Mouse (Mus musculus) cerebellum, adult 9-10 months (tissue): ENCODE measurements around the gene Il9r.
"Not testable (repeated sequence)": the region's sequence is repeated elsewhere in the genome, so short reads cannot be mapped to it uniquely, and the experiment has no call there.

Source experiments
- DNase-seq: peaks from one replicate; pipeline ENCODE4 v3.0.0; 2022

Gene Il9r

DNA sequence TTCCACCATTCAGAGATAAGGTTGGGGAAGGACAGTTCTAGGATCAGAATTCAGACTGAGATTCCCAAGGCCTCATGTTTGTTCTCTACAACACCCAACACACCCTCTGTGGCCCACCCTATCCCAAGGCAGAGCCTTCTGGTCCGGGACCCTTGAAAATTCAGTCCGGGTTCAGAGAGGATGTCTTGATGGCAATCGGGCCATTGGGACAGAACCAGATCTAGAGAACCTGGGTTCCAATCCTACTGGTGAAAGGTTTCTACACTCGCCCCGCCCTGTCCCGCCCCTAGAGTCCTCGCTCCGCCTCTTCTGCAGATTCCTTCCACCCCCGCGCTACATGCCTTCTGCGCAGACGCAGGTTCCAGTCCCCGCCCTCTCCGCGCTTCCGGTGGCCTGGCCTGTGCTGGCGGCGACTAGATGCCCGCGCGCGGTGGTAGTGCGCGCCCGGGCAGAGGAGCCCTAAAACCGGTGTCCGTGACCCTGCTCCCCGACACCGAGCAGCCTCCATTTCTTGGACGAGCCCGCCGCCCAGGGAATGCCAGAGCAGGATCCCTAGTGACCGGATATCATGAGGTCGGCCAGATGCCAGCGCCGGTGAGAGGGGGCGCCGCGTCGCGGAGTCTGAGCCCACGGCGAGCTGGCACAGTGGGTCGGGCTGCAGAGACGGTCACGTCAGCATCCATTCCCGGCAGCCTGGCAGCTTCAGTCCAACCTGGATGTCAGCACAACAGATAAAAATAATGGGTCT, 26.2 kb upstream of the Il9r start, which contains the start of gene Mpg:
Gene Mpg (plus strand): TSS at position 382 of the 748 bp plus-strand sequence.
- DNase-seq: peak; percentile 90

DNA sequence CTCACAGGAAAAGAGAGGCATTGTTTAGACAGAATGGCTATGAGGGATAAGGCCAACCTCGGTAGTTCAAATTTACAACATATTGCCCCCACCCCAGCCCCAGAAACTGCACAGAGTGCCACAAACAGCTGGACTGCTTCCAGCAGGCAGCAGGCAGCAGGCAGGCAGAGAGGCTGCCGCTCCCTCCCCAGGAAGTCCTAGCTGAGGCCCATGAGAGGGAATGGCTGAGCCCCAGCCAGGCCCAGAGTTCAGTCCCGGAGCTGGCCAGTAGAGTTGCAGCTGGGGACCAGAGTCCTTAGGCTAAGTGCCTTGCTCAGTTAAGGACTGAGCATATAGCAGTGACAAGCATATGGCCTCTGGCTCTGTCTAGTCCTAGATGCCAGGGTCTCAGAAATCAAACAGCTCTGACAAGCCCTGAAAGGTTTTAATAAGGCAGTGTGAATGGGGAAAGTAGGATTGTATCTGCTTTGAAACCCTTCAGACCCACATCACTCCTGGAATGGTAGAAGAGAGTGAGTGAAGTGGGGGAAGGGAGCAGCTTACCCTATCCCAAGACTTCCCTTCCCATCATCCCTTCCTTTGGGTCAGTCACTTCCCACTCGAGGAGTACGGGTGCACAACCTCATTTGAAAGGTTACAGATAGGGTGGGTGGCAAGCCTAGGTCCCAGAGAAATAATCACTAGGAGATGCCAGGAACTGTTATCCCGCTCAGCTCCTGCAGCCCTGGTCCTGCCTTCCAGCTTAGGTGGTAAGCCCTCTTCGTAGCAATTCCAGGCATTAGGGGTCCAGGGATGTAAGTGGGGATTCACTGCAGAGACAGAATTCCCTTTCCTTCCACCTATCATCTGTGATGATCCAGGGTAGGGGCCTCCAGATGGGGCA, 25.4 kb upstream of the Il9r start:
- DNase-seq: peak; percentile 54

DNA sequence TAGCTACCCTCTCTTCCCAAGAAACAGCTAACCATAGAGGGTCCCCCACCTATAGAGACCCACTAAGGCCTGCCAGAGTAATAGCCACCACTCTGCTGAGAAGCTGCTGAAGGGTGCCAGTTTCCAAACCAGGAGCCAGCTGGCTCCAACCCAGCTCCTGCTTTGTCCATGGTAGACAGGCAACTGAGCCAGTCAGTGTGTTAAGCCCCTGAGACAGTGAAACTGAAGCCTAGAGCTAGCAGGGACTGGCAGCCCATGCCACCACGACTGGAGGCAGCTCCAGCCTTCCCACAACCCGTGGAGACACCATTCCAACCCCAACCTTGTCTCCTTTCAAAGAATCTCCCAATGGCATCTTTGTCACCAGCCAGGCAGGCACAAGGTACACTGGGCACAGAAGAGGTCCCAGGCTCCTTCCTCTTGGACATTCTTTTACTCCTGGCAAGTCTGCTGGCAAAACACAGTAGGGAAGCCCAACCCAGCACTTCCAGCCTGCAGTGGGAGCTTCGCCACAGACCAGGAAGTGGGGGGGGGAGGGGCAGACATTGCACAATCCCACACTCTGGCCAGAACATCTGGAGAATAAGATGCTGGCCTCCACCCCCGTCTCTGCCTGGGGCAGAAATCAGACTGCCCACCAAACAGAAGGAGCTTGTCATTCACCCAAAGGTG, 24.5 kb upstream of the Il9r start:
- peak; percentile 57 for DNase-seq

DNA sequence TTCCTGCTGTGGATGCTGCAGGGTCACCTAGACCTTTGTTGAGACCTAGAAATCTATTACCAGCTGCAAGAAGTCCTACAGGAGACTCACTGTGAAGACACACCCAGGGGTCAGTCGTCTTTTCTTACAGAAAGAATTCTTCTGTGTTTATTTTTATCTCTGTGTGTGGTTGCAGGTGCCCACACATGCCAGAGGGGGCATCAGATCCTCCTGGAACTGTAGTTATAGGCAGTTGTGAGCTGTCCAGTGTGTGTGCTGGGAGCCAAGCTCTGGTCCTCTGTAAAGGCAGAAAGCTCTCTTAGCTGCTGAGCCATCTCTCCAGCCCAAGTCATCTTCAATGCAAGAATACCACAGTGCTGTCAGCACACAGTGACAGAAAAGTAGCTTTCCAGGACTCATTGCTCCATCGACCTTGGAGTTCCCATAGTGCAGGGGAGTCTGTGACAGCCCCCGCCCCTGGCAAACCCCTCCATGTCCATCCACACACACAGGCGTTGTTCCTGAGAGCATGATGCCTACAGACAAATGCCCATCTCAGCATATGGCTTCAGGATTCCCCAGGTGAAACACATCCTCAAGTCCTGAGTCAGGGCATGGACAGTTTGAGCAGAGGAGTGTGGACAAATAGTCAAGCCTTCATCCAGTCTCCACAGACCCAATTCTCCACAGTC, 23.4 kb upstream of the Il9r start:
- peak; percentile 38 for DNase-seq

DNA sequence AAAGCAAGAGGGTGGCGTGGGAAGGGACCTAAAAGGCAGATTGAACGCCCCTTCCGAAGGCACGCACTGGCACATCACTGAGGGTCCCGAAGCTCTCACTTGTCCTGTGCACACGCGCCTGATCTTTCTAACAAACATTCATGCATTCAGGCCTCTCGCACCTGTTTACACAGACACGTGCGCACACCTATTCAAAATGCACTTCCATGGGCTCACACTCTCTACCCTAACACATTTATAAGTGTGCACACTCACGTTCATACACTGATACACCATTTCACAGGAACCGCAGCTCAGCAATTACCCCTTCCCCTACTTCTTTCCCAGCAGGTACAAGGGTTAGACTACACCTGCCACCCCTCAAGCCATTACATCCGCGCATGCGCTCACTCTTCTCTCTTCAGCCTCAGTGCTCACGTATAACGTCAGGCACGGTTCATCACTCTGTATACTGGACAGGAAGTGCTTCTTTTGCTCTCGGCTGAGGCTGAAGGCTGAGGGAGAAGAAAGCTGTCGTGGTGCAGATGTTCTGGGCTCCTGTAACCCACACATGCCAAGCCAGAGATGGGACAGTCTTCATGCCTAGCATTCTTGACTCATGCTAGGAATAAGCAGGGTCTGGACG, 22.6 kb upstream of the Il9r start:
- DNase-seq: peak; percentile 47

DNA sequence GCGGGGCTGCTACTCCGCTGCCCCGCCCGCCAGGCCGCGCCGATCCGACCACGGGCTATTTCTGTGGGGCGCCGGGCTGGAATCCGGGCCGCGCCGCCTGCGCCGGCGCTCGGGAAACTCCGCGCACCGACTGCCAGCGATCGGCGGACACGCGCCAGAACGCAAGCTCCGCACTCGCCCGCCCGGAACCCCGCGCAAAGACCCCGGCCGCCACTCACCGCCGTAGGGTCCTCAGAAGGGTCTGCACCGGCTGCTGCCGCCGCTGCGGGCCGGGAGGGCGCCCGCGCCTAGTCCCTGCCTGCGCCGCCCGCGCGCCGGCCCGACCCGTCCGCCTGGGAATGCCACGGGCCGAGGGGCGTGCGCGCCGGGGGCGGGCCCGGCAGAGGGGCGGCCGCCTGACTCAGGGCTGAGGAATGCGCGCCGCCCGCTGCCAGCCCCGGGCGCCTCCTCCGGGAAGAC, 21.9 kb upstream of the Il9r start, which contains the start of gene Rhbdf1:
Gene Rhbdf1 (minus strand): TSS at position 350 of the 459 bp plus-strand sequence.
- DNase-seq: peak; percentile 32

DNA sequence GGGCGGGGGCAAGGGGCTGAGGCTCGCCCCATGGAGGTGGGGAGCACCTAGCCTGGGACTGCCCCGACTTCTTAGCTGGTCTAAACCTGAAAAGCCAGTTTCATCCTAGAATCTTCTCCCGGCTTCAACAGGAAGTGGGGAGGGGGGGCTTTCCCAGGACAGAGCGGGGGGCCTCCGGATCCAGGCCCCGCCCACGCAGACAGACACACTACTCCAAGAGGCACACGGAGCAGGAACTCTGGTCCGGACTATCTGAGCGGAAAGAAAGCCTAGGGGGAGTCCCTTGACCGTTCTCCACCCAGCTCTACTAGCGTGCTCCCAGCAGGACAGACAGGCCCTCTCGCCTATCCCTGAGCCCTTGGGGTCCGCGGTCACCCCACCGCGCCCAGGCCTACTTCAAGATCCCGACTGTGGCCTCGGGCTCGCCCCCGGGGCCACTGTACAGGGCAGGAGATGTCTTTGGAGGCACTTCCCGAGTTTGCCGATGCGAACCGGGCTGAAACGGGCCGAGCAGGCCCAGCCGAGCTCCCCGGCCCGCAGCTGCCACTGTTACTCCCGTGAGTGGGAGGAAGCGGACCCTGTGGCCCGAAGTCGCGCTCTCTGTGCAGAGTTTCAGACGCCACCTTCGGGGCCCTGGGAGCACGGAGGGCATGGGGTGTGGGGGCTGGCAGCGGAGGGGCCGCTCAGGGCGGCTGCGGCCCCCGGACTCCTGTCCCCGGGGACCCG, 21.3 kb upstream of the Il9r start:
- peak; percentile 58 for DNase-seq

DNA sequence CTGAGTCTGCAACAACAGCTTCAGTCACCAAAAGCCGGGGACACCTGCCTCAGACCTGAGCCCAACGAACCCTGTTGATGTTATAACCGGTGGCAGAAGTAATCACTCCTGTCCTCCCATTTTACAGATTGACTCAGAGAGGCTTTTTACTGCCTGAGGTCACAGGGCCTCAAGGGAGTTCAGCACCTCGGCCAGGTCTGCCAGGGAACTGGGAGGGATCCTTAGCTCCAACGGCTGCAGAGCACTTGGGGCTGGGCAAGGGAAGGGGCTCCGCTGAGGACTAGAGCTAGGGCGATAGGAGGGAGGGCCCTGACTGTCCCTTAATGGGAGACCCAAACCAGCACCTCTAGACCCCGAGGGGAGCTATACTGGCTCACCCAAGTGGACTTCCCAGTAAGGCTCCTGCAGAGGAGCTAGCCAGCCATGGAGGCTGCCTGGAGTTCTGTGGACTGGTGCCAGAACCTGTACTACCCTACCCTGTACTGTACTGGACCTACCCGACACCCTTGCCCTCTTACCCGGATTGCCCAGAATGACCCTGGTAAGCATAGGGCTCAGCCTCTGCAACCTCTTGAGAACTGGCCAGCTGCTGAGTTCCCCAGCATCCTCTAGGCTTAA, 20.6 kb upstream of the Il9r start:
- peak; percentile 56 for DNase-seq

DNA sequence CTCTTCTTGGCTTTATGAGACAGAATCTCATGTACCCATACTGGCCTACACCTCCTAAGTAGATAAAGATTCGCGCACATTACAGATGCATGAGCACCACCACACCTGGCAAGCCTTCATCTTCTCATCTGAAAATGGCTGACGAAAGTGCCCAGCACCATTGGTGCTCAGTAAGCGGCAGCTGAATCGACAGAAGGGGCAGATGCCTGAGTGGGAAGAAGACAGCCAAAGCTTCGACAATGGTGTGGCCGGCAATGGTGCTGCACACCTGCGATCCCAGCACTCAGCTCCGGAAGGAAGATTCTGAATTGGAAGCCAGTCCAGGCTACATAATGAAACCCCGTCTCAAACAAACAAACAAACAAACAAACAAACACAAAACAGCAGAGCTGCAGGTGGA, 19.2 kb upstream of the Il9r start:
- DNase-seq: peak; percentile 26

DNA sequence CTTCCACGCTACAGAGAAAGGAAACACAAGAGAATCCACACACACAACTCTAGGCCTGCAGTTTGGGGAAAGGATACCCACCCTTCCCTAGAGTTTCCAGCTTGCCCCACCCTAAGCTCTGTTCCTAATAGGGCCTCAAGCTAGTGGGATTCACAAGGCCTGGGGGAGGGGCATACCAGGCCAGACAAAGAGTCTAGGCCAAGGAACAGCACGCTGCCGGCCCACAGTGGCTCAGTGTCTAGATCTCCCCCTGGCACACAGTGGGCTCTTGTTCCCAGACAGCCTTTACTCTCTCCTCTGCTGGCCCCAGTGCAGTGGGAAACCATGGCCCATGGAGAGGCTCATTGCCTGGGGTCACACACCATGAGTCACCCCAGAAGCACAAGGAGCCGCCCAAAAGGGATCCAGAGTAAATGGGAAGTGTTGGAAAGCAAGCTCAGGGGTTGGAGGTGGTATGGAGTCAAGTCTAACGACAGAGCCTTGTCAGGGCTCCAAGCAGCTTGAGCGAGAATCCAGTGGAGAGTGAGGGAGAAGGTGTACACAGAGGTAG, 18.5 kb upstream of the Il9r start:
- peak; percentile 31 for DNase-seq

DNA sequence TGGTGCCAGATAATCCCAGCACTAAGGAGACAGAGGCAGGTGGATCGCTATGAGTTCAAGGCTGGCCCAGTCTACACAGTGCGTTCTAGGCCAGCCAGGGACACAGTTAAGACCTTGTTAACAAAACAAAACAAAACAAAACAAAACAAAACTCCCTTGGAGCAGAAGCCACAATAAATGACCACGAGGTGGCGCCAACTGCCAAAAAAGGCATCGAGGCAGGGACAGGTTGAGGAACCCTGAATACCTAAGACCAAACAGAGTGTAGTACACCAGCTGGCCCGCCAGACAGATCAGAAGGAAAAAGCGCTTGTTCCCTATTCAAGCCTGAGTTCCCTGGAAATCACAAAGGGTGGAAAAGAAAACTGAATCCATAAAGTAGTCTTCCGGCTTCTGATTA, 16.8 kb upstream of the Il9r start:
- DNase-seq: peak; percentile 85

DNA sequence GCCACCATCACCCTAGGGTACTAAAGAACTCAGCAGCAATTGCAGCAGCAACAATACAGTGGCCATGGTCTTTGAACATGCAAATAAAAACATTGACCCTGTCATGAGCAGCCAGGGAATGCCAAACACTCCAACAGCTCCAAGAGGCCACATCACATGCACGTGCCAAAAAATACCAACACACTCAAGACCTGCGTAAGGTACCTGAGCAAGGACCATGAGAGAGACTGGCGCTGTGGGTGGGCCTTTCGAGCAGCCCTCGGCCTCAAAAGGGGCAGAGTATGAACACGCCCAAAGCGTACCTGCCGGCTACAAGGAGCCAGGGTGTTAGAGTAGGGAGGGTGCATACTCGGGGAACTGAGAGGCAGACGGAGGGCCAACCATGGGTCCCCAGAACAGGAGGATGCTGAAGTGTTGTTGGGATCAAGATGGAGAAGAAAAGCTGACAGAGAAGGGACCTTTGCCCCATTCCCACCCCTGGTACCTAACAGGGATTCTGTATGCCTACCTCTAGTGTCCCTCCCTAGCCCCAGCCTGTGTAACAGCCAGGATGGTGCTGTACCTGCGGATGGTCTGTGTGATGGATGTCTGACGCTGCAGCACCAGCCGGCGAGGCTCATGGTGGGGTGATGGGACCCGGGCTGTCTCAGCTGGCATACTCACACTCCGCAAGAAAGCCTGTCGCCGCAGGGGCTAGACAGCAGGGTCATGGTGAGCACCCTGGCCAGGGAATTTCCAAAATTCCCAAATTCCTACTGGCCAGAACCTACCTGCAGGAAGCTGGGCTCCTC, 15.5 kb upstream of the Il9r start:
- DNase-seq: no peak

DNA sequence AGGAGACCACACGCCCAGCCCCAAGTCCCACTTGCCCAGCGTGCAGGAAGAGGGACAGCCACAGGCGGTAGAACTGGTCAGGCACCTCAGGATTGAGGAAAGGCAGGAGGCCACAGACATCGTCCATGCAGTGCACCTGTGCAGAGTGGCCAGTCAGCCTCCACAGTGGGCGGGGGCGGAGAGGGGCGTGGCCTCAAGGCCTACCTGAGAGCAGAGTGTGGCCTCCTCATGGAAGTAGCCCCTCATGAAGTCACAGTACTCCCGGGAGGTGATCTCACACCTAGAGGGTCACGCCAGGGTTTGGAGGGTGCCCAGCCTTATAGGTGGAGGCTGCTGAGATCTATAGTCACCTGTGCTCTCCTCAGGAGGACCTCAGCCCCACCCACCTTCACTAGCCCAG, 10.5 kb upstream of the Il9r start:
- no peak for DNase-seq

DNA sequence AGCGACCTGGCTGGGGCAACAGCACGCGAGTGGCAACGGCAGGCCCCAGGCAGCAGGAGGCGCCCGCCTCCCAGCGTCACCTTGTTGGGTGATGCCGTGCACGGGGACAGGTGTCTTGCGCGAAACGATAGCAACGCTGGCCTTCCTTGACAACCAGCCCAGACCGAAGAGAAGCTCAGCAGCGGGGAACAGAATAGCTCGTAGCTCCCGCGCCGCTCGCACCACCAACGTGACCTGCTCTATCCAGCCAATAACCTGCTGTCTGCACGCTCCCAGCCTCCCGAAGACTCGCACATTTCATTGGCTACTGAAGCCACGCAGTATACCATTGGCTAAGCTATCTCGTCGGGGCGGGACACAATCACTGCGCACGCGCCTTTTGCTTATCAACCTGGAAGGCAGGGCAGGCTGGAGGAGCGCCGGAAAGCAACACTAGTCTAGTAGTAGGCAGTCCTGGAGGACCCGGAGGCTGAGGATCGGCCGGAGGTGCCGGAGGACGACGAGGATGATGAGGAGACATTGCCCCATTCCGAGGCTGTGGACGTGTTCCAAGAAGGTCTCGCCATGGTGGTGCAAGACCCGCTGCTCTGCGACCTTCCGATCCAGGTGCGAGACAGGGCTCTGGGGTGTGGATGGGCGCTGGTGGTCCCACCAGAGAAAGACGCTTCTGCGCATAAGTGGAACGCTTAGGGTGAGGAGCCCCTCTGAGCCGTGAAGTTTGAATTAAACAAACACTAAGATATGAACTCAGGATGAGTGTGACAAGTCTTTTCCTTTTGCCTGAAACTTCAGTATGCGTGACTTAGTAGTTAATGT, 5.2 kb upstream of the Il9r start, which contains the start of gene Snrnp25:
Gene Snrnp25 (plus strand): TSS at position 358 of the 816 bp plus-strand sequence.
- peak; percentile 98 for DNase-seq

DNA sequence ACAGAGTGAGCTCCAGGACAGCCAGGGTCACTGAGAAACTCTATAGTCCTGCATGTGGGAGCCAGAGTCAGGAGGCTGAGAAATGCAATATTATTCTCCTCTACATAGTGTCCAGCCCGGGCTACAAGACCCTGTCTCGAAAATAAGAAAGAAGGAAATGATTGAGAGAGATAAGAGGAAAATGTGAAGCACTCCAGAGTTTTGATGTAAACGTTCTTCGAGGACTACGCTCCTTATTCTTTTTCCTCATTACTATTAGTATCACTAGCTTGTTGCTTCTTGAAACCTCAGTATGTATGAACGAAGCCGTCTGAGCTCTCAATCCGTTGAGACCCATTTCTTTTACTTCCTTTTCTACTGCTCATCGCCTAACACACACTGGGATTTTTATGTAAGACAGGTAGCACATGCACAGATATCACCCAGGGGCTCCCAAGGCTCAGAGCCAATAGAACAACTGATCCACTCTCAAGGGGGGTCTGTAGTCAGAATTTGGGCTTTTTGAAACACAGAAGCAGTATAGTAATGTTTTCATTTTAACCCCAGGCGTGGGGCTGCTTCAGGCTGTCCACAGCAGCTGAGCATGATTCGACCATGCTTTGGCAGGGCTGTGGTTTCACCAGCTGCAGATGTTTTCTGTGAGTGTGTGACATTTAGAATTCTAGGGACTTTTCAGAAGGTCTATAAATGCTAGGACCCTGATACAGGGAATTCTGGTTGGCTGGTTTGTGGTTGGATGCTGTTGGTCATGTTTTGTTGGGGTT, 2.0 kb upstream of the Il9r start:
- DNase-seq: no peak

DNA sequence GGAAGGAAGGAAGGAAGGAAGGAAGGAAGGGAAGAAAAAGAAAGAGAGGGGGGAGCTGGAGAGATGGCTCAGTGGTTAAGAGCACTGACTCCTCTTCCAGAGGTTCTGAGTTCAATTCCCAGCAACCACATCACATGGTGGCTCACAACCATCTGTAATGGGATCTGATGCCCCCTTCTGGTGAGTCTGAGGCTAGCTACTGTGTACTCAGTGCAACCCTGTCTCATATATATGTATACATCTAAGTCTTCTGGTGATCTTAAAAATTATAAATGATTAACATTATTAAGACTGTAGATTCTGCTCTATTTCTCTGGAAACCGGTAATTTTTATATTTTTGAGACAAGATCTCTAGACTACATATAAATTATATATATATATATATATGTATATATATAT, 913 bp upstream of the Il9r start:
- DNase-seq: not testable (repeated sequence)

DNA sequence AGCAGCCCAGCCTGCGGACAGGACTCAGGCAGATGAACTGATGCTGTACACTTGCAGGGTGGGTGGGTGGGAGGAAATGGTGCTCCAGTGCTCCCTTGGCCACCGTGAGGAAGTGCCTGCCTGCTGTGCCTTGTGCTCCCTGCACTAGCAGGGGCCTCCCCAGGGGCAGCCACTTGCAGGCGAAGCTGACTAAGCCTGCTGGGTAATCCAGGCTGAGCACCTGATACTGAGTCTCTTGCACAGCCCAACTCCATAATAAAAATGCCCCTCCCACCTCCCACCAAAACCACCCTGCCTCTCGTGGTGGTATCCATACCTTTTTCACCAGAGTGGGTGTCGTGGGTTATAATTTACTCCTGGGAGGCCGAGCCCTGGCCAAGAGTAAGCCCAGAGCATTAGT, 849 bp downstream of the Il9r start:
- no peak for DNase-seq
